Mouse (Mus musculus): ENCODE data around the gene Vwc2.

Gene Vwc2

DNA sequence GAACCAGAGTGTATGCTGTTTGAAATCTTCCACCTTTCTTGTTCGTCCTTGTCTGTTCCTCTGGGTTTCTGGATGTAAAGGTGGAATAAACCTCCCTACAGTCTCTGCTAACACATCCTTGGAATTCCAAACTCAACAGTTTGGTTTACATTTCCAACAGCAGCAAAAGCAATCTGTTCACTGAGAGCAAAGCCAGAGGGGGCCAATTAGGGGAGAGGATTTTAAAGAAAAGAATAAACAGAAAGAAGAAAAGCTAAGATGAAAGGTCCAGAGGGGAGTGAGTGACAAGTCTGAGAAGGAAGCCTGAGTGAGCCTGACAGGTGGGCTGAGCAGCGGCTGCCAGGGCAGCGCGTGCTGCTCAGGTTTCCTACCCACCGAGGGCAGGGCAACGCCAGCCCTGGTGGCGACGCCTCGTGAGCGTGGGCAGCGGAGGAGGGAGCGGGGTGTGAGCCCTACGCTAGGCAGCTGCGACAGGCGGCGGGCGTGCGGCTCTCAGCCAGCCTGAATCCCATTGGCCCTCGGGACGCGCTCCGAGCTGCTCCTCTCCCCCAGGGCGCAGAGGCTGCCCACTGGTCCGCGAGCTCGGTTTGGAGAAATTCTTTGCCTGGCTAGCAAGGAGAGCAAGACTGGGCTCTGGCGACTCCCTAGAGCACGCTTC lies at the start of gene Vwc2:
Gene Vwc2 (plus strand): TSS at position 648 of the 658 bp plus-strand sequence.
- DNase-seq (ENCODE audit: low spot score) = peak; percentile 66

DNA sequence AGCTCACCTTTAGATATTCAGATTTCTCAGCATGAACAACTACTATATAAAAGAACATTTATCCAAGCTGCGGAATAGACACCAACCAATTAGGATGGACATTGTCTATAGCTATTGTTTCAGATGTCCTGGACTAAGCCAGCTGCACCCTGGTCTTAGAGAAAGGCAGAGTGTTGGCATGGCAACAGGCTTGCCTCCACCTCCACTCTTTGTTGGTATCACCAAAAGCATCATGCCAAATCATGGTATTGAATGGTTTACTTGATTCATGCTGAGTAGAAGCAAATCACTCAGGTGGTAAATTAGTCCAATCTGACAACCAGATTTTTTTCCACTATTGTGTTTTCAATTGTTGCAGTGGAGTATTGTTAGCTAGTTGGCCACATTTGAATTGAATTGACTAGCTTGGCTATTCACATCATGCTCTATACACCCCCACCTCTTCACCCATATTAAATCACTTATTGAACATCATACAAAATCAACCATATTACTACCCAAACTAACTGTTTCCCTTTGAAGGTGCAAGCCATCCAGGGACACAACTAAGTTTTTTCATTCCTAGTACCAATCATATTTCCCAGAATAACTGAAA lies 25.8 kb upstream of the Vwc2 start:
- peak; percentile 73 for DNase-seq (ENCODE audit: low spot score)

DNA sequence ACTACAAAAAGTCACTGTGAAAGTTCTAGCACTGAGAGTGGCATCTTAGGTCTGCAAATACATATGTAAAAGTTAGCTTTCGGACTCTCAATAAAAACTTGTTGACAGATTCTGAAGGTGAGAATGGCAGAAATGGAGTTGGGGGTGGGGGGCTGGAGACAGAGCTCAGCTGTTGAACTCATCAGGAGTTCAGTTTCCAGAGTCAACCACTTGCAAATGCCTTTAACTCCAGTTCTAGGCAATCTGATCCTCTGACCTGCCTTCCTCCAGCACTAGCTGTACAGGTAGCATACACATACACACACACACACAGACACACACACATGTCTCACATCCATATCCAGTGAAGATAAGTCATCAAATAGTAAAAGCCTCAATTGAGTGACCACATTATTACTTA lies 16.4 kb upstream of the Vwc2 start:
- no peak for DNase-seq (ENCODE audit: low spot score)

DNA sequence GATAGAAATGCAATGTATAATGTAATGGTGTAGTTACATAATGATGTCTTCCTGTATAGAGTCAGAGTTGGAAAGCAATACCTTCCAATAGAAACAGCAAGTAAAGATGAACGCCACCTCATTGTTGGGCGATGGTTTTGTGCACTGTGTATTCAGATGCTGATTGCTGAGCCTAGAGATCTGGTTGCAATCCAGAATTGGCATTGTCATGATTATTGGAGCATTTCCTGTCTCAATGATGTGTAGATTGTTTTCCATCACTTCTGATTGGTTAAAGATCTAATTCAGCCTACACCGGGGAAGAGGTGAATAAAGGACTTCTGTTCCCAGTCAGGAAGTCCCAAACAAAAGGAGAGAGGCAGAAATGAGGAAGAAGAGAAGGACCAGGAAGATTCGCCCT lies 15.7 kb upstream of the Vwc2 start:
- no peak for DNase-seq (ENCODE audit: low spot score)

DNA sequence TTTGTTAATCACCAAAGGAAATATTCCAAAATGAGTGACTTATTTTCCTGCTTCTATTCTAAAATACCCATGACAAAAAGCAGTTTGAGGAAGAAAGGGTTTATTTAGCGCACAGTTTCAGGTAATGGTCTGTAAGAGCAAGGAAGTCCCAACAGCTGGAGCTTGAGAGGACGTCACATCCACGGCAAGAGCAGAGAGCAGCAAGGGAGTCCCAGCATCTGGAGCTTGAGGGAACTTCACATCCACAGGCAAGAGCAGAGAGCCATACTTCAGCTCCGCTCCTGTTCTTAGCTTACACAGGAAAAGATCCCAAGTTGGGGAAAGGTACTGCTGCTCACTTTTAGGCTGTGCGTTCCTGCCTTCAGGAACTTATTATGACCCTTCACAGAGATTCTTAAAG lies 15.0 kb upstream of the Vwc2 start:
- no peak for DNase-seq (ENCODE audit: low spot score)

DNA sequence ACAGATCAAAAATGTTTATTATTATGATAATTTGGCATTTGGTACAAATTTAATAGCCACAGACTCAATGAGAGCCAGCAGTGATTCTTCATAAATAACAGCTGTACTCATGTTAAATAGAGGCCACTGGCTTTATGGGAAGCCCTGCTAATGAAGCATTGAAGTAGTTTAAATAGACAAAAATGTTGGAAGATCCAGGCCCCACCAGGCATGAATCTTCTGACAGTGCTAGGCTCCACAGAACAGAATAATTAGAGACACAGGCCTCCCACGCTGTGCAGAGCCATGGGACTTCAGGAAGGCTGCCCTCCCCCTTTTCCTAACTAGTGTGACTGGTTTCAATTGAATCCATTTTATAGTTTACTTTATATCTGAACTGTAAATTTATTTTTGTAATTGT lies 11.8 kb upstream of the Vwc2 start:
- DNase-seq (ENCODE audit: low spot score) = peak; percentile 0

DNA sequence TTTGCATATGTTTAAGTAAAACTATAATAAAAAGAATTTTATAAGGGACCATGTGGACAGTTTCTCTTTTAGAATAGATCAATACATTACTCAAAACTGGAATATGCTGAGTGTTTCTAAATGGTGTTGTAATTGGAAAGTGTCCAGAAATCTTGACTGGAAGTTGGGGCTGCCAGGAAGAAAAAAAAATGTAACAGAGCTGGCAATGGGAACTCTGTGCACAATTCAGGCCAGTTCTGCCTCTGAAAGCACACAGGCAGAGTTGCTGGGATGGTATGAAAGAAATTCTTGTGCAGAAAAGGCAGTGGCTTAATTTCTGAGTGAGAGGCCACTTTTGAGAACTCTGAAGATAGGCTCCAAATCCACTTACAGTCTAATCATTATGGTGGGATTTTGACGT lies 11.4 kb upstream of the Vwc2 start:
- peak; percentile 1 for DNase-seq (ENCODE audit: low spot score)

DNA sequence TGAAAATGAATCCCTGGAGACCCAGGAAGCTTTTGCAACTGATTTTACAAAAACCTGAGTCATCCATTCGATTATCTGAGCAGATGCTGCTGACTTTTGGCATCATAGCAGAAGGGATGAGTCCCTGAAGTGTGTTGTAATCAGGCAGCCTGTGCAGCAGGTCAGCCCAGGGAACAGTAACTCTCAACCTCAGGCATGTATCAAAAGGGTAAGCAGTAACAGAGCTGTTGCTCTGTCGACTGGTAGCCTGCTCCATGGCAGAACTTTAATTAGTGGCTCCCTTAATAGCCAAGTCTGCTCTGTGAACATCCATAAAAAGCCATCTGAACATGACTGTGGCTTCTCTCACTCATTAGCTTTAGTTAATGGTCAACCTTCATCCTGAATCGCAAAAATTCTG lies 5.1 kb upstream of the Vwc2 start:
- DNase-seq (ENCODE audit: low spot score) = no peak

DNA sequence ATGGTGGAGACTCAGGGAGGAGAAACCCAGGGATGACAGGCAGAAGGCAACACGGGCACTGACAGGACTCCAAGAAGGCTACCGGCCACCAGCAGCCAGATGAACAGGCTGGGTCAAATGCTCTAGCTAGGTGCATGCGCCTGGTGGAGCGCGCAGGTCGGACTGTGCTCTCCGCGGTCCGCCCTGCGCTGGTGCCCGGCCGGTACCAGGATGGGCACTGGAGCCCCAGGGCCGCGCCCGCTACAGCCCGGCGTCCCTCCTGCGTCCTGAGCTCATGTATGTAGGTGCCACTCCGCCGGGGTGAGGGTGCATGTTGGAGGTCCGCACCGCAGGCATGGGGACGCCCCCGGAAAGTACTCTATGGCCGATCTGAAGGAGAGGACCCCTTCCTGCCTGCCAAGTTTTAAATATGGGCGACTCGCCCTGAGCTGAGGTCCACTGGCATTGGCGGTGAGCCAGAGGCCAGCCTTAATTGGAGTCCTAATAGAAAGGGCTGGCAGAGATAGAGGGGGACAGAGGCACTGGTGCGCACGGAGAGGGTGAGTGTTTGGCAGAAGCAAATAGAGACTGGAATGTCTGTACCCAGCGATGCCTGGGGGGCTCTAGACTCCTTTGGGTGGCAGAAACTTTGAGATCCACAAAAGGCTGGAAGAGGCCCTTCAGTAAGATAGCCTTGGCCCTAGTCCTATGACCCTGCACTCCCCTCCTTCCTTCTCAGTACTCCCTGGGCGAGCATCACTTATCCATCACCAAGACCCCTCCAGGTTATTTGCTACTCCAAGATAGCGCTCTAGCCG lies 409 bp downstream of the Vwc2 start:
- no peak for DNase-seq (ENCODE audit: low spot score)

DNA sequence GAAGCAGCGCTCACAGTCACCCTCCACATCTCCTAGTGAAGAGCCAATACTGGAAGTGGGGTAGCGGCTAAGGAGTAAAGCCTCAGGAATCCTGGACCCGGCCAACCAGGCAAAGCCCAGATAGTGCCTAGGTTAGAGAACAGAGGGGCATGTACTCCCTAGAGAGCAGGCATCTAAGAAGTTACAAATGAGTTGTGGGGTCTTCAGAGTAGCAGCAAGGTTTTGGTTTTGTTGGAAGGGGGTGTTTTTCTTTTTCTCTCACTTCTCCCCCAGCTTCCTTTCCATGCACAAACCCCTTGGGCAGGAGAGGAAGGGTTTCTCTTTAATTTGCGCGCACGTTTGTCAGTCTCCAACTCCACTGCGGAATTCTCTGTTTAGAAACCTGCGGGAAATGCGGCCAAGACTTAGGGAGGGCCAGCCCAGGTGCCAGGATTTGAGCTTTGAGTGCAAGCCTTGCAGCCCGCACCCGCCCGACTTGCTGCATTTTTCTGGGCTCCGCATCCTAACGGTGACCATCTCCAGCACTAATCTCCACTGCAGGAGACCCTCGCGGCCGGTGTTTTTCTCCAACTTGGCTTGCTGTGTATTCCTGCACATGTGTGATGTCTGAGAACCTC lies 1.1 kb downstream of the Vwc2 start:
- DNase-seq (ENCODE audit: low spot score) = peak; percentile 35

DNA sequence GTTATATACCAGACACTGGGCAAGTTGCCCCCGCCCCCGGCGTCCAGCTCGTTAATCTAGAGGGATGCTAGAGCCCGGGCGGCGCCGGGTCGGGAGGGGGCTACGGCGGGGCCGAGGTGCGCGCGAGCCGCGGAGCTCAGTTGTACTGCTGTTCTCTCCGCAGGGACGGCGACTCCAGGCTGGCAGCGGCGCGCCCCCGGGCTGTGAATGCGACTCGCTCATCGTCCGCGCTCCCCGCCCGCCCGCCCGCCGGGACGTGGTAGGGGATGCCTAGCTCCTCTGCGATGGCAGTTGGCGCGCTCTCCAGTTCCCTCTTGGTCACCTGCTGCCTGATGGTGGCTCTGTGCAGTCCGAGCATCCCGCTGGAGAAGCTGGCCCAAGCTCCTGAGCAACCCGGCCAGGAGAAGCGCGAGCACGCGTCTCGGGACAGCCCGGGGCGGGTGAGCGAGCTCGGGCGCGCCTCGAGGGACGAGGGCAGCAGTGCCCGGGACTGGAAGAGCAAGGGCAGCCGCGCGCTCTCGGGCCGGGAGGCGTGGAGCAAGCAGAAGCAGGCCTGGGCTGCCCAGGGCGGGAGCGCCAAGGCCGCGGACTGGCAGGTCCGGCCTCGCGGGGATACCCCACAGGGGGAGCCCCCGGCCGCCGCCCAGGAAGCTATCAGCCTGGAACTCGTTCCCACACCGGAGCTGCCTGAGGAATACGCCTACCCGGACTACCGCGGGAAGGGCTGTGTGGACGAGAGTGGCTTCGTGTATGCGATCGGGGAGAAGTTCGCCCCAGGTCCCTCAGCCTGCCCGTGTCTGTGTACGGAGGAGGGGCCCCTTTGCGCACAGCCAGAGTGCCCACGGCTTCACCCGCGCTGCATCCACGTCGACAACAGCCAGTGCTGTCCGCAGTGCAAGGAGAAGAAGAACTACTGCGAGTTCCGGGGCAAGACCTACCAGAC lies 1.9 kb downstream of the Vwc2 start:
- DNase-seq (ENCODE audit: low spot score) = peak; percentile 63

DNA sequence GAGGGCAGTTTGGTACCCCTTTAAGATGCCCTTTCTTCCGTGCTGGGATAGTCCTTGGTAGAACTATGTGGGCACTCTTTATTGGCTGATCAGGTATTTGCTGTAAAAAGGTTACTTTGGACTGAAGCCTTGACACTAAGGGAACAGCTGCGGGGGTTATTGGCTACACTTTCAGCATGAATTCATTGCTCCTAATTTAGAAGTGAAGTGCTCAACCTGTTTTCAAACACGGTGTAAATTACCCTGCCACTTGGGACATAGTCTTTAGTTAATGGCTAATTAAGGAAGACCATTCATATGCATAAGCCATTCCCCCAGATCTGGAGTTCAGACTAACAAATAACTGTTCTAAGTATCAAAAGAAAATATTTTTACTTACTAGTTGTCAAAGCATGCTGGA lies 2.7 kb downstream of the Vwc2 start:
- no peak for DNase-seq (ENCODE audit: low spot score)

DNA sequence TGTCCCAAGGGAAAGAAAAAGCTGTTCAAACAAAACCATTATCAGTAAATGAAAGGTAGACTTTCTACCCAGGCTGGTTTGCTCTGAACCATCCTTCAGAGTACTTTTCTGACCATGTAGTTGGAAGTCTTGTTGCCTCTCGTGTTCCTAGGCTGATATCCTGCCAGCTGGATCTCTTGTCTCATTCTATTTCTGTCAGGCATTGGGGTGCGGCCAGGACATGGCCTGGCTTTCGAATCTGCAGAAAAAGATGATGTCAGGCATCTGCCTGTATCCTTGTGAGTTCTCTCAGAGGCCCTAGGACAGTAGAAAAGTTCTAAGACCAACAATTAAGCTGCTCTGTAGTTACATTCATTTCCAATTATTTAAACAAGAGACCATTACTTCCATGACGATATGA lies 8.8 kb downstream of the Vwc2 start:
- DNase-seq (ENCODE audit: low spot score) = no peak

DNA sequence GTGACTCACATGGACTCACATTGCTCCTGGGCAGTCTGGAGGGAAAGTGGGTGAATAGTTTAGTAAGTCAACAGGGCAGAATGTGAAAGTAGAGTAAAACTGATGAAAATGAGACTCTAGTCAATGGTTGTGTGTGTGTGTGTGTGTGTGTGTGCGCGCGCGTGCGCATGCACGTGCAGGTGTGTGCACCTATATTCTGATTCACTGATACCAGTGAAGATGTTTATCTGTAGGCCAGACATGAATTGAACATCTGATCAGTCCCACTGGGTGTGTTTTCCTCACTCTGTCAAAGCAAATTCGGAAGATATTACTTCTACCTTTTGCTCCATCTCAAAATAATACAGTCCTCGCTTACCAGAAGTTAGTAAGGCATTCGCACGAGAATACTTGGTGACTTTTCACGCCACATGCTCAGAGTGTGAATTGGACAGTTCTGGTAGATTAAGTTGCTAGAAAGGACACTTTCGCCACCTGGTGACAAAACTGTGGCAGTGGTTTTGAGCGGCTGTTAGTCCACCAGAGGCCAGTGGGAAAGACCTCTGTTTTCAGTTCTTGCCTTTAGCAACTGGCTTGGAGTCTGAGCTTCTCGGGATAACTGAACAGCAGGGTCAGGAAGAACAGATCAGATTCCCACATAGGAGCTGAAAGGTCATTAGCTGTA lies 17.5 kb downstream of the Vwc2 start:
- peak; percentile 77 for DNase-seq (ENCODE audit: low spot score)

DNA sequence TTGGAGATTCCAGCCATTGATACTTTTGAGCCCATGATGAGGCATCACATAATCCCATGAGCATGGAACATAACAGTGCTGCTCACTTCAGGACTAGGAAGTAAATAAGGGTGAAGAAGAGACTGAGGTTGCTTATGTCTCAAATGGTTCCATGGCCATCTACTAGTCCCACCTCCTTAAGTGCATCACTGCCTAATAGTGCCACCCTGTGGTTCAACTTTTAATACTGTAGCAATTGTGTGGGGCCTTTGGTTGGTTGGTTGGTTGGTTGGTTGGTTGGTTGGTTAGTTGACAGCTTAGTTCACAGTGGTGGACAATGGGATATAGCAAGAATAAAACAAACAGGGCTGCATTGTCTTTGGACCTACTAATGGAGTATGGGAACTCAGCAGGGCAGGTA lies 26.6 kb downstream of the Vwc2 start:
- no peak for DNase-seq (ENCODE audit: low spot score)

DNA sequence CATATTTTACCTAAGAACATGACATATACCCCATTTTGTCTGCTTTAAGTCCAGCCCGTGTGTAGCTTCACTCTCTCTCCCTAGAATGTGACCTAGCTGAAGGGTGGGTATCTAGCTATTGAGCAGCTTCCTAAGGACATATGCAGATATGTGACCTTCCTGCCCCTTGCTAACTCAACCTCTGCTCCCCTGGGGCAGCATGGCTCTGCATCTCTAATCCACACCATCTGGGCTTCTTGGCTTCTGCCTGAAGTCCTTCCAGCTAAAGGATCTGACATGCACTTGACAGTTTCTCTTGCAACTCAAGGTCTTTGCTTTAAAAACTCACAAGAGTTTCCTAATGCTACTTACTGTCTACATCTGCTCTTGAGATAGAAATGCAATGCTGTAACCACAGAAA lies 38.7 kb downstream of the Vwc2 start:
- peak; percentile 68 for DNase-seq (ENCODE audit: low spot score)

DNA sequence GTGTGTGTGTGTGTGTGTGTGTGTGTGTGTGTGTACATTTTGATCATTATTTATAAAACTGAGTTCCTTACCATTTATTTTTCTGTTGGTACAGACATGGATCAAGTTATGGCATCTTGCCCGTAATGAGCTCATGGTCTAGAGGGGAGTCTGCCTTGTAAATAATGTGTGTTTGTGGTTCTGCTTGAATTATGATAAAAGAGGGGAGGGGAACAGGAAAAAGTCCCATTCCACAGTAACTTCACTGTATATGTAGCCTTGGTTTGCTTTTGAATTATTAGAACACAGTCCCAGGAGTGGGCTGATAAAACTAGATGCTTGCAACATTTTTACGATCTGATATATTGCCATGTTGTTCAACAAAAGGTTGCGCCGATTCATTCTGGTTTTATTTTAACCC lies 57.4 kb downstream of the Vwc2 start:
- DNase-seq (ENCODE audit: low spot score) = no peak

DNA sequence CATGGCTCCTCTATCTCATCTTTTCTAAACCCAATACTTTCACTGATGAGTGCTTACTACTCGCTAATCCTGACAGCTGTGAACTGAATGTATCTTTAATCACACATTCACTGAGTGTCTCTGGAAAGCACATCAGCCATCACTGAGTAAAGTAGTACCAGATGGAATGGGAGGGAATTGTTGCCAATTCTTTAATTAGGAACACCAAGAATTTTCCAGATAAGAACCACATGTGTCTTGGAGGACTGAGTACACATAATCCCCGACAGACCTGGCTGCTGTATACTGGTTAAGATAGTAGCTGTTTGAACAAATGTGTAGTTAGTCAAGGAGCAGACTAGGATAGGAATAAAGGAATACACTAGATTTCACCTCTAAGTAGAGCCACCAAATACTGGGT lies 61.2 kb downstream of the Vwc2 start:
- DNase-seq (ENCODE audit: low spot score) = no peak

DNA sequence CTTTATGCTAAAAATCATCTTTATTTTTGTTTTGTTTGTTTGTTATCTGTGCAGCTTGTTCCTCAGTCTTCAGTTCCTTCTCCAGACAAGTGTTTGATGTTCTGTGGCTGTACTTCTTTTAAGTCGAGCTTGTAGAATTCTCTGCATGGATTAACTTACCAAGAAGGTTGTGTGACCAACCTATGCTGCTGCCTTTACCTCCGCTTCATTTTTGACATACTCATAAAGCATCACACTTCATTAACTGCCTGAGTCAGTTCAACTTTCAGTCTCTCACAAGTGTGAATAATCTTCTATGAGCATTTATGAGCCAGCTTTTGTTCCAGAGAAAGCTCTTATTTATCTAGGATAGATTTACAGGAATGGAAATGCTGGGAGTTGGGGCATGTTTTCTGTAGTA lies 68.7 kb downstream of the Vwc2 start:
- DNase-seq (ENCODE audit: low spot score) = no peak

DNA sequence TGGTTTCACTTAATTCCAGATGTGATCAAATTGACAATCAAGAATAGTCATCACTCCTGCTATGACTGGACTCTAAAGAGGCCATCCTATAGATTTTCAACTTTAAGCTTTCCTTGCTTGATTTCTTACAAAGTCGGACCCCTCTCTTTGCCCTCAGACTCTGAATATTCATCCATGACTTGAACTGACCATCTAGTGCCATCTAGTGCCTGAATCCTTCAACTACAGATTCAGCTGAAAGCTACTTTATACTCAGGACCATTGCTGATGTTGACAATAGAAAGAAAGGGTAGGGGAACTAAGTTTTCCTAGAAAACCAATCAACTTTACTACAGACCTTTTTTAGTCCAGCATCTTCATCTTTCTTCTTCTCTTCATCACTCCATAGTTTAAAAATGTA lies 109.1 kb downstream of the Vwc2 start:
- peak; percentile 68 for DNase-seq (ENCODE audit: low spot score)

DNA sequence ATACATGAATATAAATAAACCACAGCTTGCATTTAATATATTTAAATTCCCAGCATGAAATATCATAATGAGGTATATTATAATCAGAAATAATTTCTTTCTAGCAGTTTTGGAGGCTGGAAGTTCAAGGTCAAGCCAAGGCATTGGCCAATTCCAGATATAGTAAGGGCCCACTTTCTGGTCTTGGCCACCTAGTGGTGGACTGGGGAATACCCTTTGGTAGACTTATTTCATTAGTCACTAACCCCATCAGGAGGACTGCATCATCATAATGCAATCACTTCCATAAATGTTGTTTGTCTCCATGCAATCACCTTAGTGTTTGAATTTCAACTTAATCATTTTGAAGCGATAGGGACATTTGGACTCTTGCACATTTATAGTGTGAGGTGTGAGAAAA lies 125.3 kb downstream of the Vwc2 start:
- DNase-seq (ENCODE audit: low spot score) = peak; percentile 22
